Mouse (Mus musculus) neutrophil, adult 5-6 weeks (primary cell): Measurements from ENCODE around the gene Gm10217. TPM values are rescaled to one million over a fixed set of nuclear protein-coding genes. Genes with fewer than 3 reads are reported as not detected.

ENCODE experiments used
- ATAC-seq: fragments of 151-379, 151-347 bp; 2 replicates; pipeline ENCODE4 v1.8.0; 2017; ENCODE audit warnings: mild to moderate bottlenecking, moderate TSS enrichment; ENCODE audit not compliant: insufficient number of reproducible peaks, poor library complexity, low FRiP score, severe bottlenecking; ENCODE audit errors: extremely low read depth
- total RNA-seq: library from RNA; stranded (forward); fragments of 200-1000 nt; gene quantifications from 2 replicates; pipeline ENCODE4 v1.2.3, GENCODE M21; 2017

The Gm10217 gene
- not detected in 2 replicates for total RNA-seq

- ATAC-seq, result no peak
These were observed at the start of gene Gm10217 for GRCm38 (mm10) chr8:9863951-9864350. Gene Gm10217, plus strand, starts transcription at chr8:9864251.

GRCm38 (mm10) chr8:9824770-9825169, 39.3 kb upstream of the Gm10217 start:
- no peak for ATAC-seq

DNA sequence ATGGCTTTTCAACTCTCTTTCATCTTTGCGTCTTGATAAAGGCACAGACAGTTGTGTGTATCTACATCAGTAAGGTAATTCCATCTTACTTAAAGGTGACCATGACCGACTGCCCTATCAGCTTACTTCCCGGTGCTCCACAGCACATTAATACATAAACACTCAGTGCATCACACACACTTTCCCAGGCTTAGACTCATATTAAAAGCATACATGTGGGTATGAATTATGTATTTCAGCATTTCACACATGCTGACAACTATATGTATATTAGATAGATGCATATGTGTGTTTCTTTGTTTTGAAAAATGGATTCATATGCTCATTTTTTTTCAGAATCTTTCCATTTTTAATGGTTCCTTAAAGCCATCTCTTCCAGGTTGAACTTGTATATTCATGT, 23.8 kb upstream of the Gm10217 start:
- no peak for ATAC-seq

GRCm38 (mm10) chr8:9859286-9859685, 4.8 kb upstream of the Gm10217 start:
- ATAC-seq, result no peak

DNA sequence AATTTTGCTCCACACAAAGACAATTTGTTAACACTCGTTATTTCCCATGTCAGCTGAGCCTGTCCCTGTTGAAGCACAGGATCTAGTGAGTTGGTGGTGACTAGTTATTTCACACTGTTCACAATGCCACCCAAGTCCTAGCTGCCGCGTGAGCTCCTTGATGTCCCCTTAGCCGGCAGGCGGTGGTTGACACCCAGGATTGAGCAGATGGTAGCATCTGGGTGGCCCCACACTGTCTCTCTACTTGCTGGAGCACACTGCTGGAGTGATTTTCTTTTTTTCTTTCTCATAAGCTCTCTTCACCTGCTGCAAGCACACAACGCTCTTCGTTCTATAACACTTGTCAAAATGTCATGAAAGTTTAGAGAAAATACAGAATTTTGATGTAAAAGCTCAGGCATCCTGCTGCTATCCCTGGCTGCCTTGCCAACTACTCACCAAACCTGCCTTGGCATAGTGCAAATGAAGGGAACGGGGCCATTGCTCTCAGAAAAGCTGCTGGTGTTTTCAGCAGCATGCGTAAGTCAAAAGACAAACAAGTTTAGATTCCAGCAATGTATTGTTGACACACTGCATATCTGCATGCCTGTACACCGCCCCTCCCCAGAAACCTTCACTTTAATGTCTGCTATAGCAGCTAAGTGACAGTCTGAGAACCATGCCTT, 3.4 kb upstream of the Gm10217 start:
- no peak for ATAC-seq

GRCm38 (mm10) chr8:9865150-9865549, 1.1 kb downstream of the Gm10217 start:
- no peak for ATAC-seq

DNA sequence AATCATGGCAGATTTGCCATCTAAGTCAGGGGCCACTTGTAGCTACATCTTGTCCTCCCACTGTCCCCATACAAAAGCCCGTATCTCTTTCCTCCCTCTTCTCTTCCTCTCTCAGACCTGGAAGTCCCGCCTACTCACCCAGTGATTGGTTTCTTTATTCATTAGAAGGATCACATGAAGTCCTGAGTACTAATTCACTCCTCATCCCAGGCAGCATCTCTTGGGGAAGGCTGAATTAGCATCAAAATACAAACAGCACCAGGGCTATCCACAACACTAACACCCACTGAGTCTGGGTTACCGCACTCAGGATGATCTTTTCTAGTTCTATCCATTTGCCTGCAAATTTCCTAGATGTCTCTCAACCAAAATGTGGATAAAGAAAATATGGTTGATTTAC, 4.0 kb downstream of the Gm10217 start:
- ATAC-seq, result no peak

DNA sequence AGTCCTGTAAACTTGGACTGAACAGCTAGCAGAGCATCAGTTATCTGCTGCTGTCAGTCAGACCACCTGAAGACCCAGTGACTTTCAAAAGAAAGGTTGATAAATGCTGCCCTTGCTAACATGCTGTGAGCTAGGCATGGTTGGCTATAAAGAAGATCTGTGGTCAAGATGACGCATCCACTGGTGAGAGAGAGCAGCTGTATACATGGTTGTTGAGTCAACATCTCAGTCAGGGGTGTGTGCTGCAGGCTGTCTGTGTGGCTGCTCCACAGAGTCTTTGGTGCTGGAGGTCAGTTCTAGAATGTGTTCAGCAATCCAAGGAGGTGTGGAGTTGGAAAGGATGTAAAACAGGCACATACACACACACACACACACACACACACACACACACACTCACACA, 12.2 kb downstream of the Gm10217 start:
- ATAC-seq, result no peak

DNA sequence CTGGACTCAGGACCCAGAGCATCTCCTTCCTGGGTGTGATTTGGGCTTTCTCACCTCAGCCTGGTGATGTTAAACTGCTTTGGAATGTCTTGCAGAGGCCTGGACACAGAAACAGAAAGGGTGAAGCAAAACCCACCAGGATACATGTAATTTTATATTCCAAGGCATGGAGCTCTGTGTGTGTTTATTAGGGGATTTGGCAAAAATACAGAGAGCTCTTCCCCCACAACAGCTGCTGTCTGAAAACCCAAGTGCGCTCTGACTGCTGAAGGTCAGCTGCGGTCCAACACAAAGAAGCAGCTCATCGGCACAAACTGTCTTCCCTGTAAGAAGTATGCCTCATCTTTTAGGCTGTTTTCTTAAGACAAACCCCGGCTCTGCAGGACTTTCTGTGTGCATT, 15.9 kb downstream of the Gm10217 start:
- no peak for ATAC-seq

DNA sequence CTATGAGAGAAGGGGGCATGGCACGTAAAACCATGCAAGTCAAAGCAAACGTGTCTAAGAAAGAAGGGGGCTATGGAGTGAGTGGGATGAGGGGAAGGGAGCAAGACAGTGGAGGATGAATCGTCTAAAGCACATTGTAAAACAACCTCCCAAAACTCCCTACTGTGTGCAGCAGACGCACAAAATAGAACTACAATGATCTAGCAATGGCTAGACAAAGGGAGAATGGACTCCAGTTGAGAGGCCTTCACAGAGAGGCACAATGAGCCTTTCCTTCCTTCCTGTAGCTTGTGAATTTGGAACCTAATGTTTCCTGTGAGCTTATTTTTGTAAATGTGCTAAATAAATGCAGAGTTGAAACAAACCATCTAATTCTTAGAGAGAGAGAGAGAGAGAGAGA, 22.7 kb downstream of the Gm10217 start:
- no peak for ATAC-seq

- no peak for ATAC-seq
These were observed 35.1 kb downstream of the Gm10217 start for GRCm38 (mm10) chr8:9899199-9899598.

DNA sequence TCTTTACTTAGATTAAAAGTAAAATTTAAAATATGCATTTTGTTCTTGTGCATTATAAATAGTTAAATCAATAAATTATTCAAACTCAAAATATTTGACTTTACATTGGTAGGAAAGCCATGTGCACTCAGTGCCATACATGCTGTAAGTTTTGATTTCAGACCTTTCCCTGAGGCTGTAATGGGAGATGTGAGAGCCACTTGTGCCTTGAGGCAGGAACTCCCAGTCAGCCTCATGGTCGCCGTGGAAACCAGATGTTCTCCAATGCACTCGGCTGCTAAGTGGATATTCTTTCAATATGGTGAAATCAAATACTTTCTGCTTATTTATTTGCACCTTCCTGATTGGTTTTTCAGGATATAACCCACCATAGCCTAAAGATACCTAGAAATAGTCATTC, 35.6 kb downstream of the Gm10217 start:
- ATAC-seq, result no peak

Other genes with a start within 250 kb of the Gm10217 start
- gene Fam155a, start 93.1 kb upstream of the Gm10217 start, total RNA-seq, result not detected in 2 replicates
- 1.5 and 3.4 TPM in 2 replicates for gene Lig4, start 113.4 kb downstream of the Gm10217 start, total RNA-seq
- gene Abhd13, start 113.5 kb downstream of the Gm10217 start, total RNA-seq, result 25.9 and 28.9 TPM in 2 replicates
- gene Tnfsf13b, start 142.2 kb downstream of the Gm10217 start, total RNA-seq, result 13.0 and 15.4 TPM in 2 replicates